In genomic region chr12:55499031-55499430, GRCm38 (mm10) we compare ENCODE assay signal across 8 mouse cellular contexts. TPM values are rescaled to one million over a fixed set of nuclear protein-coding genes. Genes with fewer than 3 reads are reported as not detected.
A peak's percentile ranks its signal among the peaks of the same experiment; 100 is the strongest.
DNase-seq lines count a peak whose midpoint lies in the region; ATAC-seq lines count a peak whose summit lies in the region.

No protein-coding gene starts in this region.

- ATAC-seq in megakaryocyte progenitor cell, adult 5-6 weeks (replicated peaks; ENCODE audit: poor library complexity) = peak; percentile 81

- DNase-seq in adrenal gland, adult (ENCODE audit: inconsistent age in 2 of 2, low spot score in 1 of 2) = peak; percentile 73 to 95
- no peak for DNase-seq in adrenal gland, adult 8-10 months
- peak; percentile 80 to 87 for DNase-seq in cerebellum, postnatal 25 days
- DNase-seq in frontal cortex, postnatal 25 days (ENCODE audit: low spot score in 2 of 2) = peak; percentile 61 to 79
- DNase-seq in induced T-regulatory cell, adult 2 months (ENCODE audit: low read depth) = peak; percentile 94
- DNase-seq in left cerebral cortex, postnatal 10 days (ENCODE audit: extremely low spot score in 1 of 2, low spot score in 2 of 2) = peak; percentile 71 to 81
- DNase-seq in right cerebral cortex, postnatal 25 days = peak; percentile 66

- intact Hi-C loops in left cerebral cortex, postnatal 10 days (cut with DNase I) = loop anchor here (1.0 to 5.0 kb wide), 3 partner anchors 127 to 184 kb away; no protein-coding TSS in a partner anchor

RNA-seq across cellular contexts. Expression of gene Nfkbia, which starts 6.6 kb away (rescaled TPM):
- 10 to 100 TPM; 76.2 to 98.5 (median 86.4) TPM for total RNA-seq in adrenal gland, adult 8-10 months (2022)
- 10 to 100 TPM; 27.8 to 37.5 TPM for total RNA-seq in left cerebral cortex, postnatal 10 days (2021)
- total RNA-seq in megakaryocyte progenitor cell, adult 5-6 weeks (2015) = 40.6 and 85.4 TPM in 2 replicates
- total RNA-seq in megakaryocyte progenitor cell, adult 5-6 weeks (2017) = 36.4 and 69.6 TPM in 2 replicates
